Mouse (Mus musculus) midbrain, embryonic 16.5 days (tissue): ENCODE data around the gene Tff2. TPM values are rescaled to one million over a fixed set of nuclear protein-coding genes. Genes with fewer than 3 reads are reported as not detected.

Experiments used
- ATAC-seq: fragments of 200-750 bp; cut with Nextera tagmentation; 2 replicates; pipeline ENCODE4 v1.8.0; 2017; ENCODE audit warnings: moderate TSS enrichment
- H3K27ac ChIP-seq: fragments of 300-500 bp; sonication (generic); 2 replicates; pipeline ENCODE4 v1.5.1; 2014; ENCODE audit warnings: mild to moderate bottlenecking, low read length, mixed read lengths
- H3K27me3 ChIP-seq: fragments of 300-500 bp; sonication (generic); 2 replicates; pipeline ENCODE4 v1.6.1; 2014; ENCODE audit warnings: low read depth, low read length, mixed read lengths; ENCODE audit not compliant: control insufficient read depth, insufficient read depth
- H3K36me3 ChIP-seq: fragments of 300-500 bp; sonication (generic); 2 replicates; pipeline ENCODE4 v1.6.1; 2014; ENCODE audit warnings: mild to moderate bottlenecking, low read length, moderate library complexity, mixed read lengths; ENCODE audit not compliant: control insufficient read depth, insufficient read depth
- H3K4me1 ChIP-seq: fragments of 300-500 bp; sonication (generic); 2 replicates; pipeline ENCODE4 v1.6.1; 2014; ENCODE audit warnings: mild to moderate bottlenecking, low read length, mixed read lengths; ENCODE audit not compliant: control insufficient read depth, insufficient read depth
- H3K4me2 ChIP-seq: fragments of 300-500 bp; sonication (generic); 2 replicates; pipeline ENCODE4 v1.6.1; 2014; ENCODE audit warnings: mild to moderate bottlenecking, low read length, mixed read lengths
- H3K4me3 ChIP-seq: fragments of 300-500 bp; sonication (generic); 2 replicates; pipeline ENCODE4 v1.5.1; 2014; ENCODE audit warnings: low read depth, mild to moderate bottlenecking, low read length, moderate library complexity, mixed read lengths
- H3K9ac ChIP-seq: fragments of 300-500 bp; sonication (generic); 2 replicates; pipeline ENCODE4 v1.6.1; 2014; ENCODE audit warnings: low read depth, low read length, mixed read lengths
- H3K9me3 ChIP-seq: fragments of 300-500 bp; sonication (generic); replicated peaks from 2 replicates; pipeline ENCODE4 v1.6.1; 2014; ENCODE audit warnings: mild to moderate bottlenecking, low read length, mixed read lengths; ENCODE audit not compliant: control insufficient read depth, poor library complexity, severe bottlenecking
- WGBS: fragments of 180-500 bp; shearing (Covaris S2); extraction: QIAGEN DNeasy Blood & Tissue Kit; methylation state at CpG from one replicate; pipeline ENCODE4 v1.1.7; 2014; 5-methylcytosine and 5-hydroxymethylcytosine counted together
- polyA plus RNA-seq: library from polyadenylated mRNA; unstranded; fragments of >200 nt; fragmentation: Nextera tagmentation; extraction: Ambion mirVana; gene quantifications from 2 replicates; pipeline ENCODE4 v1.2.1, GENCODE M21; 2015

Gene Tff2
- polyA plus RNA-seq, 1 experiment from 2014 or later, result not detected

- no peak overlapping the region for H3K4me2 ChIP-seq
- WGBS, result 89% methylated on average over 8 of the region's 8 CpGs
Observed at GRCm38 (mm10) chr17:31103823-31104222, 40.3 kb downstream of the Tff2 start.

GRCm38 (mm10) chr17:31103007-31103570 is 41.0 kb downstream of the Tff2 start:
- Histone ChIP-seq H3K27ac (no peak overlapping the region), H3K36me3 (peaks cover 7% of the 10 kb centered on the region), H3K4me1 (no peaks in the 10 kb centered on the region), H3K9ac (no peak overlapping the region), H3K4me3 (no peak overlapping the region), H3K4me2 (no peak overlapping the region), H3K9me3 (no peaks in the 10 kb centered on the region), H3K27me3 (no peaks in the 10 kb centered on the region)
- 91% methylated on average over 8 of the region's 8 CpGs for WGBS
- no peak for ATAC-seq

More at GRCm38 (mm10) chr17:31103823-31104222, 40.3 kb downstream of the Tff2 start:
- ATAC-seq, result no peak
- H3K27ac ChIP-seq, result no peak overlapping the region
- H3K36me3 ChIP-seq, result peaks cover 13% of the 10 kb centered on the region
- no peaks in the 10 kb centered on the region for H3K9me3 ChIP-seq
- no peaks in the 10 kb centered on the region for H3K27me3 ChIP-seq
- H3K4me1 ChIP-seq, result no peaks in the 10 kb centered on the region
- H3K9ac ChIP-seq, result no peak overlapping the region
- H3K4me3 ChIP-seq, result no peak overlapping the region

GRCm38 (mm10) chr17:31098788-31099187 is 45.3 kb downstream of the Tff2 start:
- WGBS, result 92% methylated on average over 5 of the region's 5 CpGs
- ATAC-seq, result no peak
- no peak overlapping the region for H3K4me3 ChIP-seq
- H3K27ac ChIP-seq, result no peak overlapping the region
- H3K9me3 ChIP-seq, result no peaks in the 10 kb centered on the region
- H3K9ac ChIP-seq, result no peak overlapping the region
- no peak overlapping the region for H3K4me2 ChIP-seq
- H3K4me1 ChIP-seq, result 0 out of 2 replicates have a peak, but pooled peaks cover 2% of the 10 kb centered on the region
- H3K27me3 ChIP-seq, result no peaks in the 10 kb centered on the region
- peaks cover 20% of the 10 kb centered on the region for H3K36me3 ChIP-seq

- no peaks in the 10 kb centered on the region for H3K27me3 ChIP-seq
- H3K4me3 ChIP-seq, result no peak overlapping the region
- peaks cover 22% of the 10 kb centered on the region for H3K36me3 ChIP-seq
- no peak for ATAC-seq
- H3K9me3 ChIP-seq, result no peaks in the 10 kb centered on the region
- H3K4me2 ChIP-seq, result no peak overlapping the region
- H3K9ac ChIP-seq, result no peak overlapping the region
- H3K27ac ChIP-seq, result no peak overlapping the region
- H3K4me1 ChIP-seq, result peaks cover 3% of the 10 kb centered on the region; the same call in 1 of the 2 replicates
- 98% methylated on average over 2 of the region's 2 CpGs for WGBS
Observed at GRCm38 (mm10) chr17:31096893-31097292, 47.2 kb downstream of the Tff2 start.

- Histone ChIP-seq H3K9ac (no peak overlapping the region), H3K27ac (no peak overlapping the region), H3K9me3 (no peaks in the 10 kb centered on the region), H3K4me3 (no peak overlapping the region), H3K36me3 (peaks cover 22% of the 10 kb centered on the region), H3K27me3 (no peaks in the 10 kb centered on the region), H3K4me2 (no peak overlapping the region), H3K4me1 (peaks cover 15% of the 10 kb centered on the region)
- 89% methylated on average over 7 of the region's 7 CpGs for WGBS
- ATAC-seq, result no peak
Observed at GRCm38 (mm10) chr17:31095570-31095969, 48.5 kb downstream of the Tff2 start.

- WGBS, result 59% methylated on average over 5 of the region's 5 CpGs
- Histone ChIP-seq H3K4me2 (no peak overlapping the region), H3K27ac (no peak overlapping the region), H3K9me3 (no peaks in the 10 kb centered on the region), H3K4me3 (no peak overlapping the region), H3K9ac (no peak overlapping the region), H3K36me3 (peaks cover 22% of the 10 kb centered on the region), H3K27me3 (no peaks in the 10 kb centered on the region), H3K4me1 (peaks cover 22% of the 10 kb centered on the region)
- no peak for ATAC-seq
Observed at GRCm38 (mm10) chr17:31094781-31095180, 49.3 kb downstream of the Tff2 start.

Other genes starting within 250 kb of the Tff2 start
- 0.71 and 1.3 TPM in 2 replicates for gene Glp1r, start 242.5 kb downstream of the Tff2 start, polyA plus RNA-seq
- gene Umodl1, start 189.6 kb downstream of the Tff2 start, polyA plus RNA-seq, result 0.09 and 0.10 TPM in 2 replicates
- 23.7 and 24.3 TPM in 2 replicates for gene Abcg1, start 86.6 kb downstream of the Tff2 start, polyA plus RNA-seq
- 0.70 and 1.3 TPM in 2 replicates for gene Tff3, start 14.6 kb downstream of the Tff2 start, polyA plus RNA-seq
- gene Tff1, start 21.0 kb upstream of the Tff2 start, polyA plus RNA-seq, result not detected in 2 replicates
- gene Tmprss3, start 54.7 kb upstream of the Tff2 start, polyA plus RNA-seq, result not detected in 2 replicates
- gene Ubash3a, start 63.6 kb upstream of the Tff2 start, polyA plus RNA-seq, result not detected in 2 replicates
- gene Rsph1, start 133.1 kb upstream of the Tff2 start, polyA plus RNA-seq, result 6.4 and 8.6 TPM in 2 replicates
- gene Slc37a1, start 142.5 kb upstream of the Tff2 start, polyA plus RNA-seq, result 12.9 and 20.1 TPM in 2 replicates
- gene Pde9a, start 241.9 kb upstream of the Tff2 start, polyA plus RNA-seq, result 33.1 and 41.0 TPM in 2 replicates